Mouse (Mus musculus) liver, adult 2 months (tissue): ENCODE measurements around the gene Hps3.

Experiments used
- CTCF ChIP-seq: fragments of 200-500 bp; IDR thresholded peaks from 2 replicates; pipeline ENCODE4 v1.5.1; 2011; ENCODE audit warnings: low read depth, low read length, control low read depth
- POLR2A ChIP-seq: fragments of 200-500 bp; IDR thresholded peaks from 2 replicates; pipeline ENCODE4 v1.6.1; 2011; ENCODE audit warnings: low read length, control low read depth; ENCODE audit not compliant: insufficient read depth; ENCODE audit errors: extremely low read depth

GRCm38 (mm10) chr3:20036069-20036468 lies 954 bp upstream of the Hps3 start:
- no peak for TF ChIP-seq CTCF
- TF ChIP-seq POLR2A, result no peak
